Mouse (Mus musculus): ENCODE measurements at regions not wholly inside any gene's neighbourhood (a gene's known extent, or its start where the extent isn't known, plus 50 kb on each side); places are given as distances from the start of the nearest gene placed in this dataset.

- no peak for DNase-seq (ENCODE audit: low spot score)
These were observed 316.3 kb downstream of the Klf5 start for GRCm38 (mm10) chr14:99614748-99615147.

DNA sequence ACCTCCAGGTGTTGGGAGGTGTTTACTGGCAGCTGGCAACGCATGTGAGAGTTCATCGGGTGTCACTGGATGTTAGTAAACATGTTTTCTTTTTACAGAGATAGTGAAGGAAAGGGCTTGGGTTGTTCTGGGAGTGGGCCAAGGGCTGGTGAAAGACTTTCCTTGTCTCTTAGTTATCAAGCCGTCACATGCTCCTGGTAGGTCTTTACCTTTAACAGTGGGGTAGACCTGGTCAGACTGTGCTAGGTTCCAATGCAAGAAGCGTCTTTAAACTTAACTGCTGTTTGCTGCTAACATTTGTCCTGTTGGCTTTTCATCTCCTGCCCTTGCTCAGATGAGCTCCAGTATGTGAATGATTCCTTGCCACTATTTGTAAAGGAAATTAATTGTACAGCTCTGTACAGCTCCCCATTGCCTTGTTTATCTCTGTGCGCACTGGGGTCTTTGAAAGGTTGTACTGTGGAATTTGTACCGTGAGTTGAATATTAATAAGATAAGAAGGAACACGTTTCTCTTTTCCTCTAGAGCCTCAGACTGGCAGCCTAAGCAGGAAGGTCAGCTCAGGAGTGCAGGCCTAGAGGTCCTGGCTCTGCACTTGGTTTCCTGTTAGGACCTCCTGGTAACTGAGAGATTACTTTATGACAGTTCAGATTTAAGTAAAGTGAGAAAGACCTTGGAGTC, 318.3 kb downstream of the Klf5 start:
- no peak for DNase-seq (ENCODE audit: low spot score)

GRCm38 (mm10) chr14:99617374-99617773, 318.9 kb downstream of the Klf5 start:
- DNase-seq (ENCODE audit: low spot score), result no peak

- no peak for DNase-seq (ENCODE audit: low spot score)
These were observed 323.0 kb downstream of the Klf5 start for GRCm38 (mm10) chr14:99621538-99621937.

DNA sequence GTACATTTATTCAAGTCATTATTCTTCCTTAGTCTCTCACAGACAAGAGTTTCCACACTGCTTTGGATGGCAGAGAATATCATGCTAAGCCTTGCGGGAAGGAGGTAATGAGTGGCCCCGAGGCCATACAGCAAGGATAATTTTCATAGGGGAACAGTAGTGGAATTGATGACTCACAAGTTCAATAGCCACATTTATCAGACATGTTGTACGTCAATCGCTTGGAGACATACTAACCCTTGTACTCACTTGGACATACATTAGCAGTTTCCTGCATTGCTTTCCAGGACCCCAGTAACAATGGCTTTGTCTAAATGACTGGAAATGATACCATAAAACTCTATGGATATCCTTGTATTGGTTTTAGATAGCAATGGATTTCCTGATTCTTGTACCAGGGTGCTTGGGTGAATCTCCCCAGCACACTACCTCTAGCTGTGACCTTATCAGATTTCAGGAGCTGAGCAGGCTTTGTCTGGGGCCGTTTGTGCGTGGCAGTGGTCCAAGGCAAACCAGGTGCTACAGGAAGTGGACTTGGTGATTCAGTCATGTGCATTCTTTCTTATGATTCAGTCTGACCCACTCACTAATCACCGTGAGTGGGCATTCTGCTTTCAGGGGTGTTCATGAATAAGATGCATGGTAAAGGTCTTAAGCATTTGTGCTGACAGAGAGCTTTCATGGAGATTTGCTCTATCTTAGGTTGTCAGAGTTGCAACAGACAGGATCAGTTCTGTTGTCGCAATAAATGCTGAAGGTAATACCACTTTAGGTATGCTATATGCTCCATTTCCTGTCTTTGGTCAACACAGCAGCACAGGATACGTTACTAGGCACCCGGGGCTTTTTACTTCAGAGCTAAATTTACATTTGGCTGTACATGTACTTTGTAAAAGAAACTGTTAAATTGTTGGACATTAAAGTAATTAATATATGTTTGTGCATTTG, 326.2 kb downstream of the Klf5 start:
- DNase-seq (ENCODE audit: low spot score), result no peak

GRCm38 (mm10) chr14:99627615-99628014, 329.1 kb downstream of the Klf5 start:
- no peak for DNase-seq (ENCODE audit: low spot score)

GRCm38 (mm10) chr14:99631092-99631491, 332.6 kb downstream of the Klf5 start:
- DNase-seq (ENCODE audit: low spot score), result no peak

GRCm38 (mm10) chr14:99632444-99632843, 334.0 kb downstream of the Klf5 start:
- no peak for DNase-seq (ENCODE audit: low spot score)

DNA sequence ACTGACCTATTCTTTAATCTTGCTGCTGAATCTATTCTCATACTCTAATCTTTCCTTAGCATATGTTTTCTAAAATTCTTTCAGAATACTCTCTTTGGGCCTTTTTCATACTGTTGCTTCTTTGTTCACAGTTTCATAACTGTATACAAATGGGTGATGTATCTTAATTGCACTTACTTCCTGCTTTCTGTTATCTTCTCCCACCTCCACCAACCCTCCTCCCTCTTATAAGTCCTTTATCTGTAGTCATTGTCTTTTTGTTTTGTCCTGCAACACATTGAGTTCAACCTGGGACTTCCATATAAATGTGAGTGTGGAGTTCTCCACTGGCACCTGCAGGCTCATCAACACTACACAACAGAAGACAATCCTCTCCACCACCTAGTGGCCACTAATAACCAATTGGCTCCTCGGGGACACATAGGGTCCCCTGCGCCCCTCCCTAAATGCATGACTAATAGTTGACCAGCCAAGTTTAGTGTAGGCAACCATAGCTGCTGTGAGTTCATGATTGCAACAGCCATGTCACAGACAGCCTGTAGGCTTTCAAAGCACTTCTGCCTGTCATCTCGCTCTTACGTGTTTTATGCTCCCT, 337.2 kb downstream of the Klf5 start:
- DNase-seq (ENCODE audit: low spot score), result no peak

DNA sequence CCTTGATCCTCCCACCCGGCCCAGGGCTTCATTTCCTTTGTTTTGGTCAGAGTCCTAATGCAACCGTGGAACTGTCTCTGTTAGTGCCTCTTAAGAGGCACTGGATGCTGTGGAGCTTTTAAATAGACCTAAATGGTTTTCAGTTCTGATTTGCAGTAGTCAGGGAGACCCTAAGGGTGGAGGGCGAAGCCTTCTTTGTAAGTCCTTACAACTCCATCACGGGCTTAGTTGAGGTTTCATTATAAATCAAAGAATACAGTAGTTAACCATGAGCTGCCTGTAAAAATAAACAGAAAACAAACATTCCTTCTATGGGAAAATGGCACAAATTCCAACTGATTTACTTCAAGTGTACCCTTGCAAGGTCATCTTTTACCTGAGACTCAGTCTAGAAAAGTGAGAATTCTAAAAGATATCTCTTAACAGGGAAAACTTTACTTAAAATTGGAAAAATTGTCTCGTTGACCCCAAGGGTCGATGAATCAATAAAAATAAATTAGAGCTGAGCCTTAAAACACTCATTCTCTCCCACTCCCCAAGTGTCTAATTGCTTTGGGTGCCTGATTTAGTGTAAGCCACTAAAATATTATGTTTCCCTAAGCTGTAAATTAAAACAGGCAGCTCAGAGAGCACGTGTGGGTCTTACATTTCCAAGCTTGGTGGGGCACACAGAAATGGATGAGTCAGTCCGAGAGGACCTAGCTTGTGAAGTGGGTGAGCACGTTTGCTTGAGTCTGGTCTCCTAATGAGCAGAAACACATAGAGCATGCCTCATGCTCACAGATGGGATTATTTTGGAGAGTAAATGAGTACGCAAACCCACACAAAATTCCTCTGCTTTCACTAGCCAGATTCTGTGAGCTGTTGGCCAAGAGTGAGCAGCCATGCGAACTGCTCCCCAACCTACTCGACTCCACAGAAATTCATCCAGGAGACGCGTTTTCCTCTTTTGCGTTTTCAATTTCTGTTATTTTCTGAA, 343.3 kb downstream of the Klf5 start:
- no peak for DNase-seq (ENCODE audit: low spot score)

DNA sequence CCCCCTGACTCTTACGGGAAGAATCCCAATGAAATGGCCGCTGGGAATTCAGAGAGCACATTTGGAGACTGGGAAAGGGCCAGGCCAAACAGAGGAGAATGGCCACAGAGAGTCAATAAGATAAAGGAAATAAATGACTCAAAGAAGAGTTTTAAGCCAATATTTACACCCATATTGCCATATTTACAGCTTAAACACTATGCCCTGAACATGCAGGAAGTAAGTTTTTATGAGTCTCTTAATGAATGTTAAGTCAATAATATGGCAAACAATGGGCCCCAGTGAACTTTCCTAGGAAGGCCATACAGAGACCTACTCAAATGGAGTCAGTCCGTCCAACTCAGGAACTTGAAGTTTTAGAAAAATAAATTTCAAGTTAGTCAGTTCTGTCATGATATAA, 347.8 kb downstream of the Klf5 start:
- DNase-seq (ENCODE audit: low spot score), result no peak

DNA sequence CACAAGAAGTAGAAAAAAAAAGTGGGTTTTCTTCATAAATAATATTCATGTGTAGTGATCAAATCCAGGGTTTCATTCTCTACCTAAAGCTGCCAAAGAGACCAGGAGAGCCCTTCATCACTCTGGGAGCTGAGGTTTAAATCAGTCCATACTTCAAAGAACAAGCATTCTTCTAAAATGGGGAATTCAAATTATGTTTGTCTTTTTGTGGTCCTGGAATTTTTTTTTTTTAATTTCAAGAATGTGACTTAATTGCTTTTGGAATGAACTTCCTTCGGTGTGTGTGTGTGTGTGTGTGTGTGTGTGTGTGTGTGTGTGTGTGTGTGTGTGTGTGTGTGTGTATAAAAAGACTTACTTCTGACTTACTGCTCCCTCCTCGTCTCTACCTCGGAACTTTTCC, 375.9 kb downstream of the Klf5 start:
- no peak for DNase-seq (ENCODE audit: low spot score)

- DNase-seq (ENCODE audit: low spot score), result no peak
These were observed 388.7 kb downstream of the Klf5 start for GRCm38 (mm10) chr14:99687062-99687806.

- DNase-seq (ENCODE audit: low spot score), result no peak
These were observed 389.9 kb downstream of the Klf5 start for GRCm38 (mm10) chr14:99688415-99688814.

- no peak for DNase-seq (ENCODE audit: low spot score)
These were observed 397.8 kb downstream of the Klf5 start for GRCm38 (mm10) chr14:99696301-99696700.

- no peak for DNase-seq (ENCODE audit: low spot score)
These were observed 401.1 kb downstream of the Klf5 start for GRCm38 (mm10) chr14:99699545-99699944.

DNA sequence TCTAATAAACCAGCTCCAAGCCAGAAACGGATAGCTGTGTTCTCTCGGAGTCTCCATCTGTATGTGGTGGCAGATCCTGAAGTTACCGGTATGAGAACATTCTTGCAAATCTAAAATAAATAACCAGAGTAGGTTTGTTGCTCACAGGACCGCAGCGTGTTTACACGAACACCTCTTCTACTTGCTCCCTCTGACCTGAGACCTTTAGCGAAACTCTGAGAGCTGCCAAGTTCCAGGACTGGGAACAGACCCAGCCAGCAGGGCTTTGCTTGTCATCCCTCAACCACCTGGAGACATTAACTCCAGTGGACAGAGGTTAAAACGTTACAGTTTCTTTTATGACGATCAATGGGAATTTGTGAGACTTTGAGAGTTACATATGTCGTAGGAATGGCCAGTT, 407.5 kb downstream of the Klf5 start:
- DNase-seq (ENCODE audit: low spot score), result no peak

DNA sequence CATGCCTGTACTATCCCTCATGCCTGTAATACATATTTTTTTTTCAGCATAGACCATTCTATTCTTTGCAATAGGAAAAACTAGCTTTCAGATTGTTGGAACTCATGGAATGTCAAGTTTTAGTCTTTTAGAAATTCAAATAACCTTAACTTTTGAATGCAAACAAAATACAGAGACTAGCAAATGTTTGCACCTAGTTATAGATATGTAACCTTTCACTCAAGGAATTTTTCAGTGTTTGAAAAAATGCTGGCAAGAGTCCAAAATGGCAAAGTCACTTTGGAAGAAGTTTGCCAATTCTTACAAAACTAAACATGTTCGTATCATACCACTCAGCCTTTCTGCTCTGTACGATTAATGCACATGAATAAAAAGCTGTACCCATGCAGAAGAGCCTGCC, 409.6 kb downstream of the Klf5 start:
- no peak for DNase-seq (ENCODE audit: low spot score)

DNA sequence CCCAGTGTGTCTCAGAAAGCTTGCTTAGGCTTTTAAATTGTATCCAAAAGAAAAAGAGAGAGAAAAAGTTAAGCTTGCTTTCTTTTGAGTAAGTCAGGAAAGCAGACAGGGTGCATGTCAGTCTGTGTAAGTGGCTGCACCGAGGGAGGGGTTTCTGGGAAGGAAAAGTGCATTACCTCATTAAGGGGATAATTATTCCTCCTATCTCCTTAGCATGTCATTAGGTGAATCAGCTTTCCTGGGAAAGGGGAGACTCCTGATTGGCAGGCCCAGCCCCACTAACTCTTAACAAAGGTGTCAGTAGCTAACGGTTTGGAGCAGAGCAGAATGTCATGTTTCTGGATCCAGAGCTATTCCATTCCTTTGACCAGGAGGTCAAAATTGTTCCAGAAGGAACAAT, 411.3 kb downstream of the Klf5 start:
- DNase-seq (ENCODE audit: low spot score), result no peak

- no peak for DNase-seq (ENCODE audit: low spot score)
These were observed 412.2 kb downstream of the Klf5 start for GRCm38 (mm10) chr14:99710656-99711177.

DNA sequence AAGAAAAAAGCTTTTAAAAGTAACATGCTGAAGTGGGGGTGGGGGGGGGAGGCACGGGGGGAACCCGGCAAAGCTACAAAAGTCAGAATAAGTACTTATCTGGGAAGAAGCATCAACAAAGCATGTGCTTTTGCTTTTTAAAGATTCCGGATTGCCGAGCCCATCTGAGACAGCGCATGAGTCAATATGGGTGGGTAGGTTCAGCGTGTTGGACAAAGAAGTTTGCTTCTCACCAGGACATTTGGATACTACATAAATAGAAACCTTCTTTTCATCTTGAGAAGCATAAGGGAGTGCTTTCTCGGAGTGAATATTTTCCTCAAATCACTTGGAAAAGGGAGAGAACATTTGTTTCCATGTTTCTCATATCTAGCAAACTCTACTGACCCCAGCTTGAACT, 414.1 kb downstream of the Klf5 start:
- no peak for DNase-seq (ENCODE audit: low spot score)

Measured in ovary, postnatal 14 days (tissue).